Mouse (Mus musculus) heart, adult 2 months (tissue): ENCODE data around the gene Cldn4.
"Not testable (repeated sequence)": the region's sequence is repeated elsewhere in the genome, so short reads cannot be mapped to it uniquely, and the experiment has no call there.

ENCODE experiments used
- CTCF ChIP-seq: fragments of 200-600 bp; IDR thresholded peaks from 2 replicates; pipeline ENCODE4 v1.8.1; 2022; ENCODE audit warnings: antibody characterized with exemption, mild to moderate bottlenecking, moderate library complexity
- POLR2A ChIP-seq: fragments of 200-500 bp; IDR thresholded peaks from 2 replicates; pipeline ENCODE4 v1.6.1; 2011; ENCODE audit warnings: mild to moderate bottlenecking, low read depth, low read length, control low read depth; ENCODE audit not compliant: insufficient read depth

DNA sequence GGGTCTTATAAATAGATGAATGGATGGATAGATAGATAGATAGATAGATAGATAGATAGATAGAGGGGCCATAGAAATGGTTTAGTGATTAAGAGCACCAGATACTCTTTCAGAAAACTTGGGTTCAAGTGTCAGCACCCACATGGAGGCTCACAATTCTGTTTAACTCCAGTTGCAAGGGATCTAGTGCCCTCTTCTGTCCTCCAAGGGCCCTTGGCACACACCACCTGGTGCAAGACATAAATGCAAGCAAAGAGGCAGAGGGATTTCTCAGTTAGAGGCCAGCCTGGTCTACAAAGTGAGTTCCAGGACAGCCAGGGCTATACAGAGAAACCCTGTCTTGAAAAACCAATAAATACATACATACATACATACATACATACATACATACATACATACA lies 17.9 kb upstream of the Cldn4 start:
- not testable (repeated sequence) for TF ChIP-seq POLR2A, CTCF
